Comparison of ENCODE assay signal across 14 mouse cellular contexts in genomic region chr6:114712242-114713050, GRCm38 (mm10).
A peak's percentile ranks its signal among the peaks of the same experiment; 100 is the strongest.
DNase-seq lines count a peak whose midpoint lies in the region; ATAC-seq and TF ChIP-seq lines count a peak whose summit lies in the region.
"Had no signal": no experiment of that assay in that cellular context is flagged by ENCODE, and none has a peak within 500 bp of the region (broad histone marks: within the 10 kb centered on the region; RNA-seq: fewer than 3 reads in every experiment).

No protein-coding gene starts in this region.

- WGBS in forebrain, embryonic 13.5 days = 63% methylated on average over 4 of the region's 4 CpGs
- 68% methylated on average over 4 of the region's 4 CpGs for WGBS in forebrain, embryonic 15.5 days
- 39% methylated on average over 4 of the region's 4 CpGs for WGBS in stomach, postnatal 0 days

- no peak for TF ChIP-seq CTCF in stomach, postnatal 0 days (IDR thresholded peaks at IDR 0.05; ENCODE audit: low read depth)

- H3K4me3 ChIP-seq in forebrain, embryonic 13.5 days = no peak overlapping the region
- H3K4me3 ChIP-seq in forebrain, embryonic 15.5 days = no peak overlapping the region
- no peak overlapping the region for H3K4me3 ChIP-seq in stomach, postnatal 0 days (ENCODE audit: low read depth, low read length)
- H3K4me3 ChIP-seq: erythroblast, embryonic 14.5 days; liver, embryonic 15.5 days had no signal

- no peaks in the 10 kb centered on the region for H3K27me3 ChIP-seq in forebrain, embryonic 13.5 days
- H3K27me3 ChIP-seq in forebrain, embryonic 15.5 days = no peaks in the 10 kb centered on the region
- H3K27me3 ChIP-seq in stomach, postnatal 0 days (ENCODE audit: control insufficient read depth, insufficient read depth, low read length) = no peaks in the 10 kb centered on the region
- H3K27me3 ChIP-seq: liver, embryonic 15.5 days had no signal

- H3K4me1 ChIP-seq in forebrain, embryonic 13.5 days = peaks cover 28% of the 10 kb centered on the region
- H3K4me1 ChIP-seq in forebrain, embryonic 15.5 days = peaks cover 35% of the 10 kb centered on the region
- H3K4me1 ChIP-seq in stomach, postnatal 0 days (replicated peaks; ENCODE audit: control insufficient read depth, insufficient read depth) = no peaks in the 10 kb centered on the region
- H3K4me1 ChIP-seq: liver, embryonic 15.5 days had no signal

- H3K27ac ChIP-seq in forebrain, embryonic 13.5 days = no peak overlapping the region; the same call in 1 of the 2 replicates
- no peak overlapping the region; the same call in 1 of the 2 replicates for H3K27ac ChIP-seq in forebrain, embryonic 15.5 days (replicated peaks)
- no peak overlapping the region for H3K27ac ChIP-seq in stomach, postnatal 0 days (replicated peaks)
- H3K27ac ChIP-seq: liver, embryonic 15.5 days had no signal

- H3K4me2 ChIP-seq in forebrain, embryonic 13.5 days = no peak overlapping the region
- H3K4me2 ChIP-seq in forebrain, embryonic 15.5 days (replicated peaks) = no peak overlapping the region
- no peak overlapping the region for H3K4me2 ChIP-seq in stomach, postnatal 0 days (replicated peaks; ENCODE audit: low read depth)
- H3K4me2 ChIP-seq: liver, embryonic 15.5 days had no signal

- TF ChIP-seq EP300 in stomach, postnatal 0 days (optimal IDR thresholded peaks at IDR 0.05) = no peak

- 0 out of 2 replicates have a peak, but pooled peaks cover 2% of the 10 kb centered on the region for H3K36me3 ChIP-seq in forebrain, embryonic 13.5 days (ENCODE audit: poor library complexity, severe bottlenecking)
- H3K36me3 ChIP-seq in forebrain, embryonic 15.5 days = no peaks in the 10 kb centered on the region
- H3K36me3 ChIP-seq in stomach, postnatal 0 days (ENCODE audit: control insufficient read depth, insufficient read depth, low read length) = no peaks in the 10 kb centered on the region; the same call in 1 of the 2 replicates
- H3K36me3 ChIP-seq: liver, embryonic 15.5 days had no signal

- H3K9me3 ChIP-seq in forebrain, embryonic 13.5 days (replicated peaks) = no peaks in the 10 kb centered on the region
- no peaks in the 10 kb centered on the region for H3K9me3 ChIP-seq in forebrain, embryonic 15.5 days
- no peaks in the 10 kb centered on the region for H3K9me3 ChIP-seq in stomach, postnatal 0 days (ENCODE audit: control insufficient read depth, low read length)
- H3K9me3 ChIP-seq: liver, embryonic 15.5 days had no signal

- peak; percentile 71; the same call in 1 of the 2 replicates for ATAC-seq in forebrain, embryonic 13.5 days
- no peak; the same call in 1 of the 2 replicates for ATAC-seq in forebrain, embryonic 15.5 days (replicated peaks)
- ATAC-seq in stomach, postnatal 0 days (ENCODE audit: low FRiP score, low TSS enrichment) = no peak
- ATAC-seq: inflammation-experienced regulatory T-cells, adult 6 months had no signal

- H3K9ac ChIP-seq in forebrain, embryonic 13.5 days = no peak overlapping the region
- H3K9ac ChIP-seq in forebrain, embryonic 15.5 days (replicated peaks) = no peak overlapping the region
- H3K9ac ChIP-seq in stomach, postnatal 0 days (ENCODE audit: low read length) = no peak overlapping the region
- H3K9ac ChIP-seq: liver, embryonic 15.5 days had no signal

- peak; percentile 77 for DNase-seq in layer of hippocampus, adult 9-11 months
- no peak for DNase-seq in layer of hippocampus, adult 9-10 months (ENCODE audit: low spot score)
- peak; percentile 79 to 89 for DNase-seq in frontal cortex, adult 2 months (ENCODE audit: extremely low spot score in 1 of 2, low spot score in 1 of 2)
- DNase-seq in right cerebral cortex, adult 2 months (ENCODE audit: low spot score in 2 of 2) = peak; percentile 71 to 74
- no peak for DNase-seq in Muller cell, postnatal 12 days (ENCODE audit: inconsistent ontology term)
- DNase-seq in stomach, postnatal 0 days (ENCODE audit: low spot score) = no peak
- DNase-seq: cerebellum, adult 2 months; gastrocnemius, postnatal 36 days; kidney, postnatal 10 days had no signal

Comparison
In these comparisons a context has a peak if more than half of its experiments do, and no peak if none do; other contexts are left out.
1. DNase-seq: peak in layer of hippocampus, adult 9-11 months (single experiment), frontal cortex, adult 2 months (2 of 2) and right cerebral cortex, adult 2 months (2 of 2); none in layer of hippocampus, adult 9-10 months (single experiment), Muller cell, postnatal 12 days (single experiment) and stomach, postnatal 0 days (single experiment).